Mouse (Mus musculus) left cerebral cortex, postnatal 4 days (tissue): ENCODE measurements around the gene Xrn2. TPM values are rescaled to one million over a fixed set of nuclear protein-coding genes. Genes with fewer than 3 reads are reported as not detected.
A peak's percentile ranks its signal among the peaks of the same experiment; 100 is the strongest.

ENCODE experiments used
- DNase-seq: peaks from one replicate; pipeline ENCODE4 v3.0.0-alpha.2; 2022
- intact Hi-C: fragments of 180-260 bp; cut with DNase I; formaldehyde crosslinking; loops from one replicate; pipeline ENCODE4 v1.15.1; 2025
- total RNA-seq, 2 experiments: library from RNA; stranded (reverse); gene quantifications; 2 replicates each; pipeline ENCODE4 v1.2.3; 2021

Gene Xrn2
- total RNA-seq, 2 experiments from 2014 or later, result 92.3 to 94.5 TPM

GRCm38 (mm10) chr2:147053229-147053892, 40.6 kb downstream of the Xrn2 start:
- intact Hi-C loops, result no loop called here
- DNase-seq, result no peak

- DNase-seq, result no peak
- intact Hi-C loops, result no loop called here
Measured at GRCm38 (mm10) chr2:147067480-147068246, 54.9 kb downstream of the Xrn2 start.

GRCm38 (mm10) chr2:147069077-147069476, 56.3 kb downstream of the Xrn2 start:
- DNase-seq, result no peak

GRCm38 (mm10) chr2:147070305-147070704, 57.5 kb downstream of the Xrn2 start:
- DNase-seq, result no peak
- intact Hi-C loops, result no loop called here

More at GRCm38 (mm10) chr2:147069077-147069476, 56.3 kb downstream of the Xrn2 start:
- intact Hi-C loops, result no loop called here

DNA sequence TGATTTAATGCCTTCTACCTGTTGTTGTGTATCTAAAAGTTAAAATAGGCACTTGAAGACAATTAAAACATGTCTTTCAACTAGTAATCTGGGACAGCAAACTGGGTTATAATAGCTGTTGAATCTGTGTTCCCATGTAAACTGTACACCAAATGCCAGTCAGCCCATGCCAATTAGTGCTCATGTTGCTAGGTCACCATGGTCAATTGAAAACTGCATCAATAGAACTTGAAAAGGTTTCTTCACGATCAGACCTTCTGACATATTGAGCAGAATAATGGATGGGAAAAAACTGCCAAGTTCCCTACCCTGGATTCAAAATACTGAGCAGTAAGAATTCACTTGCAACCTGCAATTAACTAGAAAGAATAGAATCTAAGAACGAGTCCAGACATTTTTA, 61.2 kb downstream of the Xrn2 start:
- intact Hi-C loops, result no loop called here
- no peak for DNase-seq

- intact Hi-C loops, result no loop called here
- DNase-seq, result no peak
Measured at GRCm38 (mm10) chr2:147074399-147074798, 61.6 kb downstream of the Xrn2 start.

DNA sequence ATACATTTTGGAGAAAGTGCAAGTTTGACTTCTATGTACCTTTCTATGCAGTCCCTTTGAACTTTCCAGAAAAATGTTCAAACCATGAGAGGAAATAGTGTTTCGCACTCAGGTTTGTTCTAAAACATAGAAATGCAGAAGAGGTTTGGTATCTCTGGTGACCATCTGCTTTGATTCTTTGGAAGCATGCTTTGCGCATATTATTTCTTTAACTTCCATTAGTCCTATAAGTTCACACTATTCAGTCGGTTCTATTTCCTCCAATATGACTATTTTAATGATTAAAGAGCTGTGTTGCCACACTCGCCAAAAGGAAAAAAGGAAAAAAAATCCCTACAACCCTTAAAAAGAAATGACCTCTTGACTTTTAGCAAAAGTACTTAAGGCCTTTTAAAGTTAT, 69.6 kb downstream of the Xrn2 start:
- intact Hi-C loops, result loop anchor here (10.0 kb wide), 1 partner anchor 102 kb away; no protein-coding TSS in a partner anchor
- DNase-seq, result no peak

DNA sequence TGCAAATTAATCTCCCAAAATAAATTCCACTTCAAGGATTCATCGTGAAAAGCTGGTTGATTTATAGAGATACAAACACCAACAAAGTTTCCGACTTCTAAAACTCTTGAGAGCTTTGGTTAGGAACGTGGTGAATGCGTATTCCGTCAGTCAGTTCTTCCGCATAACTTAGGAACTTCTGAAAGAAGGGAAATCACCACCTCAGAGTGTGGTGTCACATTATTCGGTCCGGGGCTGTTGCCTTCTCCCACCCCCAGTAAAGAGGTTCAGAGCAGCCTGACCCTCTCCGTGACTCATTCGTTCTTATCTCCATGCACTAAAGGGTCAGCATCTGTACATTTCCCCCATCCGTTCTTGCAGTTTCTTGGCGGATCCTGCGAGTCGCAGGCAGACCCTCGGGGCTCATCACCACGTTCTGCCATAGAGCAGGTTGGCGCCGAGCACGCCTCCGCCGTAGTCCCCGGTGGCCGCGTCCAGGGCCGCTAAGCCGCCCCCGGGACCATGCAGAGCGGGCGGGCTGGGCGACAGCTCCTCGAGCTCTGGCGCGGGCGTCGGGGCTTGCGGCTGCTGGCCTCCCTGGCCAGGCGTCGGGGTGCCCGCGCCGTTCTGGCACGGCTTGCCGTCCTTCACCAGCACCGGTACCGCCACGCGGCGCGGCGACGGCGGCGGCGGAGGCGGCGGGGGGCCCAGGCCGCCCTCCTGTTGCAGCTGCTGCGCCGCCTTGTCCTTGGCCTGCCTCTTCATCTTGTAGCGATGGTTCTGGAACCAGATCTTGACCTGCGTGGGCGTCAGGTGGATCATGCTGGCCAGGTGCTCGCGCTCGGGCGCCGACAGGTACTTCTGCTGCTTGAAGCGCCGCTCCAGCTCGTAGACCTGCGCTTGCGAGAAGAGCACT, 70.9 kb downstream of the Xrn2 start:
- intact Hi-C loops, result loop anchor here (10.0 kb wide), 1 partner anchor 101 kb away; no protein-coding TSS in a partner anchor
- peak; percentile 8 for DNase-seq

DNA sequence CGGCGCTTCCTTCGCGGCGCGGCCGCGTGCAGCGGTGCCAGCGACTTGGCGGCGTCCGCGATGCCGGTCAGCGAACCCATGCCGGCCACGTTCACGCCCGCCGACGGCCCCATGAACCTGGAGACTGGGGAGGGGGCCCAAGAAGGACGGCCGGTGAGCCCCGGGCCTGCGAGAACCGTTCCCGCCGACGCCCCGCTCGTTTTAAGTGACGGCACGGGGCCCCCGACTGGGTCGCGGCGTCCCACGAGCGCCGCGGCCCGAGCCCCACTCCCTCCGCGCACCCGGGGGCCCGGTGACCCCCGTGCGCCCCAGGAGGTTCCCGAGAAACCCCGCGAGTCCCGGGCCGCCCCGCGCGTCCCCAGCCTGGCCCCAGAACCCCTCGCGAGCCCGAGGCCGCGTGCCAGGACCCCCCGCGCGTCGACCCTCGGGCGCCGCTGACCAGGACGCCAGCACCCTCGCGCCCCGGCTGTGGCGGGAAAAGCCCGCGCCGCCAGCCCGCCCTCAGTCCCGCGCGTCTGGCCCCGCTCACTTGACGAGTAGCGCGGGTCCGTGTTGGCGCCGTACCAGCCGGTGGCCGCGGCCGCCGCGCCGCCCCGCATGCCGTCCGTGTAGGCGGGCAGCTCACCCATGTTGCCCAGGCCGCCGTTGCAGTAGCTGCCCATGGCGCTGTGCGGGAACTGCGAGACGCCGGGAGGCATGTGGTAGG, 71.7 kb downstream of the Xrn2 start:
- peak; percentile 13 for DNase-seq
- intact Hi-C loops, result loop anchor here (10.0 kb wide), 1 partner anchor 100 kb away; no protein-coding TSS in a partner anchor

- DNase-seq, result no peak
- intact Hi-C loops, result loop anchor here (10.0 kb wide), 1 partner anchor 100 kb away; no protein-coding TSS in a partner anchor
Measured at GRCm38 (mm10) chr2:147085072-147085870, 72.5 kb downstream of the Xrn2 start, which contains the start of gene Nkx2-4. Gene Nkx2-4, minus strand, starts transcription at chr2:147085445.

GRCm38 (mm10) chr2:147085937-147086336, 73.1 kb downstream of the Xrn2 start:
- intact Hi-C loops, result loop anchor here (10.0 kb wide), 1 partner anchor 99 kb away; no protein-coding TSS in a partner anchor

DNA sequence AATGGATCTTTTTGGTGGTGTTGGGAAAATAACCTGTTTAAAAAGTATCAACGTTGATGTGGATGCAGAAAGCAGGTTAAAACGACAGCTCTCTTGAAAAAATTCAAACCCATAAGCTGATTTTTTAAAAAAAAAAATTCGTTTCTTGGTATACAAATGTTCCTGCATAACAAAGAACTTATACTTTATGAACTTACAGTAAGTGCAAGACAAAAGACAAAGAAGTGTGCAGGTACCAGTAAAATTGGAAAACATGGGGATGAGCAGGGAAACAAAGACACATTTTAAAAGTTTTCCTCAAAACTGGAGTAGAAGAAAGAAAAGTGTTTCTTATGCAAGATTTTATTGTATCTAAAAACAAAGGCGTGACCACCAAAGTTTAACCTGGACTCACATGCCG, 73.6 kb downstream of the Xrn2 start:
- intact Hi-C loops, result loop anchor here (10.0 kb wide), 1 partner anchor 98 kb away; no protein-coding TSS in a partner anchor
- DNase-seq, result no peak

More at GRCm38 (mm10) chr2:147085937-147086336, 73.1 kb downstream of the Xrn2 start:
- no peak for DNase-seq

- DNase-seq, result no peak
- intact Hi-C loops, result no loop called here
Measured at GRCm38 (mm10) chr2:147119736-147120135, 106.9 kb downstream of the Xrn2 start.

GRCm38 (mm10) chr2:147127366-147127765, 114.6 kb downstream of the Xrn2 start:
- intact Hi-C loops, result no loop called here
- no peak for DNase-seq

Other genes with a start within 250 kb of the Xrn2 start
- 10 to 100 TPM; 10.3 to 12.3 TPM for gene Kiz, start 157.1 kb upstream of the Xrn2 start, total RNA-seq
- gene Nkx2-4, start 72.4 kb downstream of the Xrn2 start, total RNA-seq, result not detected
- 1 to 10 TPM; 5.5 to 7.4 TPM for gene Nkx2-2, start 181.2 kb downstream of the Xrn2 start, total RNA-seq